Mouse (Mus musculus) heart, embryonic 13.5 days (tissue): ENCODE measurements at regions not wholly inside any gene's neighbourhood (a gene's known extent, or its start where the extent isn't known, plus 50 kb on each side); places are given as distances from the start of the nearest gene placed in this dataset.

ENCODE experiments used
- ATAC-seq: fragments of 200-750 bp; cut with Nextera tagmentation; 2 replicates; pipeline ENCODE4 v1.8.0; 2017; ENCODE audit warnings: moderate TSS enrichment; ENCODE audit not compliant: insufficient number of reproducible peaks, low FRiP score, low TSS enrichment; ENCODE audit errors: extremely low read depth
- H3K27ac ChIP-seq: fragments of 300-500 bp; sonication (generic); replicated peaks from 2 replicates; pipeline ENCODE4 v1.5.1; 2015; ENCODE audit warnings: moderate library complexity, mild to moderate bottlenecking, inconsistent platforms
- H3K27me3 ChIP-seq: fragments of 300-500 bp; sonication (generic); replicated peaks from 2 replicates; pipeline ENCODE4 v1.6.1; 2015; ENCODE audit warnings: mild to moderate bottlenecking, inconsistent platforms
- H3K36me3 ChIP-seq: fragments of 300-500 bp; sonication (generic); 2 replicates; pipeline ENCODE4 v1.6.1; 2015; ENCODE audit warnings: mild to moderate bottlenecking, inconsistent platforms
- H3K4me1 ChIP-seq: fragments of 300-500 bp; sonication (generic); 2 replicates; pipeline ENCODE4 v1.6.1; 2015; ENCODE audit warnings: inconsistent platforms
- H3K4me2 ChIP-seq: fragments of 300-500 bp; sonication (generic); 2 replicates; pipeline ENCODE4 v1.6.1; 2015; ENCODE audit warnings: inconsistent platforms, mild to moderate bottlenecking, moderate library complexity
- H3K4me3 ChIP-seq: fragments of 300-500 bp; sonication (generic); 2 replicates; pipeline ENCODE4 v1.5.1; 2015; ENCODE audit warnings: moderate library complexity, mild to moderate bottlenecking, inconsistent platforms
- H3K9ac ChIP-seq: fragments of 300-500 bp; sonication (generic); 2 replicates; pipeline ENCODE4 v1.6.1; 2015; ENCODE audit warnings: inconsistent platforms, mild to moderate bottlenecking, moderate library complexity
- H3K9me3 ChIP-seq: fragments of 300-500 bp; sonication (generic); 2 replicates; pipeline ENCODE4 v1.6.1; 2016; ENCODE audit warnings: inconsistent platforms
- WGBS: fragments of 180-500 bp; shearing (Covaris S2); methylation state at CpG from one replicate; pipeline ENCODE4 v1.1.7; 2015; ENCODE audit warnings: mixed read lengths; 5-methylcytosine and 5-hydroxymethylcytosine counted together

DNA sequence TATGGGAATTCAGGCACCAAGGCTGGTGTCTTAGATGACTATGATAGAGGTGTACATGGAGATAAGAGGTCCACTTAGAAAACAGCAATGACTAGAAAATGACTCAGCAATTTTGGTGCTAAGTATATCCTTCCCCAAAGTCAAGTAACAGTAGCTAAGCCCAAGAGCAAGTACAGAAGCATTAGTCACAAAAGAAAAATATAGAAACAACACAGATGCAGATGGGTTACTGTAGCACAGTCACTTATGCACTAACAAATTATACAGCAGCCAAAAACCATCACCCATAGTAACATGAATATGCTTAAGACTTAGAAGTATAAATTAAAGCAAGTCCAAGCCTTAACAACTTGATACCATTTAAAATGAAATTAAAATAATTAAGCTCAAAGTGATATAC is 378.5 kb upstream of the Meis2 start:
- Histone ChIP-seq H3K36me3 (no peaks in the 10 kb centered on the region), H3K4me3 (no peak overlapping the region), H3K4me1 (no peaks in the 10 kb centered on the region), H3K27ac (no peak overlapping the region), H3K4me2 (no peak overlapping the region), H3K27me3 (no peaks in the 10 kb centered on the region), H3K9me3 (no peaks in the 10 kb centered on the region), H3K9ac (no peak overlapping the region)
- ATAC-seq: no peak

DNA sequence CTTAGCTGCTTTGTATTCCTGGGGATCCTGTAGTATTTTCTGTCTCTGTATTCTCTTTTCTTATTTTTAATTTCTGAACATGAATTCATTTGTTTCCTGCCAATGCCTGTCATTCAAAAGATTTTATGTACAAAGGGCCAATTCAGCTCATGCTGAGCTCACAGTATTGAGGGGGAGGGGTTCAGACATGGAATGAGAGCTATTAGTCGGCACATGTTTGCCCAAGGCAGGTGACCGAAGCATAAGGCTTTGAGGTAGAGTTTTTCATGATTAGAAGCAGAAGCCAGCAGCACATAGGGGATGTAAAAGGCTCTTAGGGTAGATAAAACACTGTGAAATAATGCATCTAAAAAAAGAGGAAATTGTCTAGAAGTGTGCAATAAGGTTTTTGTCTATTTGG is 374.6 kb upstream of the Meis2 start:
- no peak overlapping the region for H3K9ac ChIP-seq
- WGBS: 67% methylated on average over 2 of the region's 2 CpGs
- no peak overlapping the region for H3K27ac ChIP-seq
- H3K36me3 ChIP-seq: no peaks in the 10 kb centered on the region
- no peak overlapping the region for H3K4me3 ChIP-seq
- ATAC-seq: no peak
- no peaks in the 10 kb centered on the region for H3K9me3 ChIP-seq
- H3K27me3 ChIP-seq: no peaks in the 10 kb centered on the region
- H3K4me2 ChIP-seq: no peak overlapping the region
- H3K4me1 ChIP-seq: no peaks in the 10 kb centered on the region

DNA sequence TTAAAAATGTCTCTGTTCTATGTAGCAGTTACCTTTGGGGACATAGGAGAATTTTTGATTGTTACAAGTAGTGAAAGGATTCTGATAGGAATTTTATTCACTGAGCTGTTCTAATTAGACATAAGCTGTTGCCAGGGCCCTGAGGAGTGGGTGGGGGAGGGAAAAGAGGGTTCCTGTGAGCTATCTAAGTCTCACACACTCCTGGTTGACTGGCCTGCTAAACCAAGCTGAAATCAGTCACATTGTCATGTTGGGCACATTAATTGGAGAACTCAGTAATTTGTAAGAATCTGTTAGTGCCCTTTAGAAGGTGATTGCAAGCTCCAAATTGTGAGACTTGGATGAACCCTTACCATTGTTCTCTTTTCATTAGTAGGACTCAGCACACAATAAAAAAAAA is 367.8 kb upstream of the Meis2 start:
- Histone ChIP-seq H3K9me3 (no peaks in the 10 kb centered on the region), H3K36me3 (no peaks in the 10 kb centered on the region), H3K27me3 (no peaks in the 10 kb centered on the region), H3K4me2 (no peak overlapping the region), H3K9ac (no peak overlapping the region), H3K4me1 (no peaks in the 10 kb centered on the region), H3K27ac (no peak overlapping the region), H3K4me3 (no peak overlapping the region)
- no peak for ATAC-seq

DNA sequence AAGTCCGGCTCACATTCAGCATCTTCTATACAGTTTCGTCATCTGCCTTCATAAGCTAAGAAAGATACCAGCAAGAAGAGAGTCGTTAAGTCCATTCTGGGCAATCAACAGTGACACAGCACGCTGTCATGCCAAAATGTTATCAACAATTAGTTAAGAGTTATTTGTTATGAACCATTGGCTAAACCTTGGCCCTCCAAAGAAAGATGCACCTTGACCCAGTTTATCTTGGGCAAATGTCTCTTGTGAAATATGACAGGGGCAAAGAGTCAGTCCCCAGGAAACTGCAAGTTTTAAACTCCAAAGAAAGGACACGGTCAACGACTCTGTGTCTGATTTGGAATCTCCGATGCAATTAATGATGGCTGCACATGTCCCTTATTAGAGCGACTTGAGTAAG is 358.5 kb upstream of the Meis2 start:
- no peaks in the 10 kb centered on the region for H3K36me3 ChIP-seq
- no peak overlapping the region for H3K27ac ChIP-seq
- no peak overlapping the region for H3K9ac ChIP-seq
- no peaks in the 10 kb centered on the region for H3K4me1 ChIP-seq
- H3K4me2 ChIP-seq: no peak overlapping the region
- H3K9me3 ChIP-seq: no peaks in the 10 kb centered on the region
- WGBS: 76% methylated on average over 8 of the region's 8 CpGs
- no peaks in the 10 kb centered on the region for H3K27me3 ChIP-seq
- no peak for ATAC-seq
- H3K4me3 ChIP-seq: no peak overlapping the region

DNA sequence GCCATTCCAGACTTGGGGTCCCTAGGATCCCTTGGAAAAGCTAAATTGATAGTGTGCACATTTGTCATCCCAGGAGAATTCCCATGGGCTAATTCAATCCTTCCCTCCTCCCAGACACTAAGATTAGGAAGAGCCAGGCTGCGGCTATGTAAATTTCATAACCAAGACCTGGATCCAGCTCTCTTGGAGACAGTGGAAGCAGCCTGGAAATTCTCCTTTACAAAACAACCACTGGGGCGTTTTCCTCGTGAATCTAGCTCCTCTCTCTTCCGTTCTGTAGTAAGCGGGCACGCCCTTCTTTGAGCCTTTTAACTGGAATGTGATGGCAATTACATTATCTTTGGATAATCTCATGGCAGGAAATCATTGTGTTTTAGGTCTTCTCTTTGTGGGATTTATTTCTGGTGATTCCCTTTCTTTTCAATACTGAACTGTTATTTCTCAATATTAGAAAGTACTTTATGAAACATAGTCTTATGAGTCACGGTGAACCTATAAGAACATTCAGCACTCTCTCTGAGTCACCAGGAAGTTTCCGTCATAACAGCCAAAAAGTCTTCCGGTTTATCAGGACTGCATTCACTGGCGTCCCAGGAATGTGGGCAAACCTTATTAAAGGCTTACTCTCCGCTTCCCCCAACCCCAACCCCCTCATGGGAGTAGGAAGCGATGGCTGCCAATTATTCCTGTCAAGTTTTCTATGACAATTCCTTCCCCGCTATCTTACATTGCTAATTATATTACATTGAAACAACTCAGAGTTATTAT is 352.0 kb upstream of the Meis2 start:
- ATAC-seq: no peak
- no peak overlapping the region for H3K9ac ChIP-seq
- H3K4me2 ChIP-seq: peak overlapping the region; percentile 2; the same call in 1 of the 2 replicates
- H3K4me1 ChIP-seq: peaks cover 3% of the 10 kb centered on the region; the same call in 1 of the 2 replicates
- no peaks in the 10 kb centered on the region for H3K27me3 ChIP-seq
- H3K36me3 ChIP-seq: no peaks in the 10 kb centered on the region
- H3K9me3 ChIP-seq: no peaks in the 10 kb centered on the region
- WGBS: 52% methylated on average over 13 of the region's 13 CpGs
- H3K27ac ChIP-seq: no peak overlapping the region
- no peak overlapping the region for H3K4me3 ChIP-seq

DNA sequence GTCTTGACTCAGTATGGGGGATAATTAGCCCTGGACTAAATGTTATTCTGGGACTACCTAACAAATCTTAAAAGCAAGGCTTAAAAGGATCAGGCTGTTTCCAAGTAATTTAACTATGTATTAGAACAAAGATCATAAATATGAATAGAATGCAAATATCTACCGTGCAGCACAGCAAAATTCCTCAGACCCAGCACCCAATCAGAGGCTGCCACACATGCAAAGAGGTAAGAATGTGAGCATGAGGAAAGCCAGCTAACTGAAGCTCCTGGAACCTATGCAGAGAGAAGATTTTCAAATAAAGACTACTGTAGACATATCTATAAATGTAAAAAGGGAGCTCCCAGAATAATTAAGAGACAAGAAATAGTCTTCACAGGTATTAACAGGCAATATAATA is 350.1 kb upstream of the Meis2 start:
- H3K27ac ChIP-seq: no peak overlapping the region
- peaks cover 3% of the 10 kb centered on the region; the same call in 1 of the 2 replicates for H3K4me1 ChIP-seq
- no peaks in the 10 kb centered on the region for H3K36me3 ChIP-seq
- H3K4me3 ChIP-seq: no peak overlapping the region
- no peak for ATAC-seq
- H3K9me3 ChIP-seq: no peaks in the 10 kb centered on the region
- H3K27me3 ChIP-seq: no peaks in the 10 kb centered on the region
- 55% methylated on average over 1 of the region's 1 CpGs for WGBS
- H3K4me2 ChIP-seq: no peak overlapping the region
- no peak overlapping the region for H3K9ac ChIP-seq

DNA sequence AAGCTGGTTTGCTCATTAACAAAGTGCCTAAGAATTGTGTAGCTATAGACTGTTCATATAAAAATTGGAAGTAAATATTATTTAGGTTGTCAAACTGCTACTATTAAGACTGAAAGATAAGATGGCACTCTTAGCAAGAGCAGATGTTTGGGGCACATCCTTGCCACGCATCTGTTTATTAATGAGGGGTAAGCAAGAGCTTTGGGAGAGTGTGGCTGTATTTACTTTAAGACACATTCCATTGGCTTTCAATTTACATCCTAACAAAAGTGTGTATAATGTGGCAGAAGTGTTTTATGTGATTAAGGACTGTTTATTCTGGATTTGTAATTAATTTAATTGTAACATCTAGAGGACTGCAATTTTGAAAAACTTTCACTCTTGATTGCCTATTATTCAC is 336.5 kb upstream of the Meis2 start:
- H3K27me3 ChIP-seq: no peaks in the 10 kb centered on the region
- H3K9ac ChIP-seq: no peak overlapping the region
- no peaks in the 10 kb centered on the region for H3K9me3 ChIP-seq
- no peak overlapping the region for H3K4me3 ChIP-seq
- no peaks in the 10 kb centered on the region for H3K36me3 ChIP-seq
- H3K4me2 ChIP-seq: no peak overlapping the region
- no peak overlapping the region for H3K27ac ChIP-seq
- 57% methylated on average over 1 of the region's 1 CpGs for WGBS
- no peak for ATAC-seq
- no peaks in the 10 kb centered on the region for H3K4me1 ChIP-seq

DNA sequence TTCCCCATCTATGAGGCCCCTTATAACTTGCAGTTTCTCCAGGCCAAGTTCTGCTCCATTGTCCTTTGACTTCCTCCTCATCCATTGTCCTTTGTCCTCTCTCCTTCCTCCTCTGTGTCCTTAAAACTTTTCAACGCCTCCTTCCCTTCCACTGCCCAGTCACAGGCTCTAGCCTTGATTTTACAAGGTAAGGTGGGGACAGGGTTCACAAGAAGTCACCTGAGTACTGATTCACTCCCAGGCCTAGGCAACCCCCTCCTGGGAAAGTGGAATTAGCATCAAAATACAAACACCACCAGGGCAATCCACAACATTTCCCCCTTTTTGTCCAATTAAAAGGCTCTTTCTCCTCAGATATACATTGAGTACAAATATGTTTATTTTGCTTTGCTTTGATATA is 334.3 kb upstream of the Meis2 start:
- Histone ChIP-seq H3K4me1 (no peaks in the 10 kb centered on the region), H3K27me3 (no peaks in the 10 kb centered on the region), H3K4me3 (no peak overlapping the region), H3K9me3 (no peaks in the 10 kb centered on the region), H3K9ac (no peak overlapping the region), H3K36me3 (no peaks in the 10 kb centered on the region), H3K4me2 (no peak overlapping the region), H3K27ac (no peak overlapping the region)
- WGBS: 54% methylated on average over 1 of the region's 1 CpGs
- no peak for ATAC-seq

DNA sequence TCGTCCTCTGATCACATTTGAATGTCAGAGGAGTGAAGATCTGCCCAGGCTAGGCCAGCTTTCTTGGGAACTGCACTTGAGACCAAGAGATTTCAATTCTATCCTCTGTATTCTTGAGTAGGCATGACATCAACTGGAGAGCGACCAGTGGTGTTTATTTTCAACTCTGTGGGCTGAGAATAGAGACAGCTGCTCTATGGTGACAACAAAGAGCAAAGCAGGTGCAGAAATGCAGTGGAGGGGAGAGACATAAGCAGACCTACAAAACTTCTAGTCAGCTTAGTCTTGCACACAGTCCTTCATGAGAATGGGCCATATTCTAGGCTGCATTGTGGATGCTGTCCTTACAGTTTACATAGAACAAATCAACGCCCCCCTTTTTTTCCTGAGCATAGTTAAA is 303.2 kb upstream of the Meis2 start:
- Histone ChIP-seq H3K4me2 (no peak overlapping the region), H3K9me3 (no peaks in the 10 kb centered on the region), H3K4me3 (no peak overlapping the region), H3K36me3 (no peaks in the 10 kb centered on the region), H3K27me3 (no peaks in the 10 kb centered on the region), H3K27ac (no peak overlapping the region), H3K9ac (no peak overlapping the region), H3K4me1 (no peaks in the 10 kb centered on the region)
- no peak for ATAC-seq
- WGBS: 70% methylated on average over 3 of the region's 3 CpGs

DNA sequence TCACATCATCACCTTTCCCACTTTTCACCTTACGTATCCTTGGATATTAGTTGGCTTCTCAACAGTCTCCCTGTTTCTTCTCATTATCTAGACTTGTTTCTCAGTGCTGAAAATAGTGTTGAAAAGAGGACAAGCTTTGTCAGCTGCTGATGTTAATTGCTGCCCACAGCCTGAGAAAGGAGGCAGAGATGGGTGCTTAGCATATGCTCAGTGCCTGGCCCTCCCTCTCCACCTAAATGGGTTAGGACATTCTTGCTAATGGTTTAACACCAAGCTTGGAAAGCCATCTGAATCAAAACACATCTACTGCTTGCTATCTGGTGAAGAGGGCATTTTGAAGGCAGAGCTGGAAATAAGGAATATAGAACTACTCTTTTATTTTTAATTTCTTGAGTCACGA is 298.5 kb upstream of the Meis2 start:
- Histone ChIP-seq H3K27me3 (no peaks in the 10 kb centered on the region), H3K4me3 (no peak overlapping the region), H3K9ac (no peak overlapping the region), H3K4me2 (no peak overlapping the region), H3K9me3 (no peaks in the 10 kb centered on the region), H3K4me1 (no peaks in the 10 kb centered on the region), H3K36me3 (no peaks in the 10 kb centered on the region), H3K27ac (no peak overlapping the region)
- no peak for ATAC-seq
- WGBS: 68% methylated on average over 2 of the region's 2 CpGs

DNA sequence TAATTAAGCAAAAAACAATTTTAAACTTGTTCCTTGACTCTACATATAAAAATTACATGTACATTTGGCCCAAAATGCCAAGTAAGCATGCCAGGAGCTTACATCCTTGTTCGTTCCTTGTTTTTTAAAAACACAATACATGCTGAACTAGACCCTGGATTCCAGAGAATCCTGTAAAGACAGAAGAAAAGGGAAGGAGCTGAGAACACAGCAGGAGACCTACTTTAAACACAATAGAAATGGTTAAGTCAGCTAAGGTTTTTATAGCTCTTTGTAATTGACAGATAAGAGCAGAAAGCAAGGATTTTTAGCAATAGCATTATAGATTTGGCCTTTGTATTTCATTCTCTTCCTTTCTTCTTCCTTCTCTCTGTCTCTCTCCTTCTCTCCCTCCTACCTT is 292.5 kb upstream of the Meis2 start:
- no peak for ATAC-seq
- Histone ChIP-seq H3K9me3 (no peaks in the 10 kb centered on the region), H3K27ac (no peak overlapping the region), H3K4me2 (no peak overlapping the region), H3K27me3 (no peaks in the 10 kb centered on the region), H3K36me3 (no peaks in the 10 kb centered on the region), H3K4me1 (no peaks in the 10 kb centered on the region), H3K9ac (no peak overlapping the region), H3K4me3 (no peak overlapping the region)
- 69% methylated on average over 1 of the region's 1 CpGs for WGBS

DNA sequence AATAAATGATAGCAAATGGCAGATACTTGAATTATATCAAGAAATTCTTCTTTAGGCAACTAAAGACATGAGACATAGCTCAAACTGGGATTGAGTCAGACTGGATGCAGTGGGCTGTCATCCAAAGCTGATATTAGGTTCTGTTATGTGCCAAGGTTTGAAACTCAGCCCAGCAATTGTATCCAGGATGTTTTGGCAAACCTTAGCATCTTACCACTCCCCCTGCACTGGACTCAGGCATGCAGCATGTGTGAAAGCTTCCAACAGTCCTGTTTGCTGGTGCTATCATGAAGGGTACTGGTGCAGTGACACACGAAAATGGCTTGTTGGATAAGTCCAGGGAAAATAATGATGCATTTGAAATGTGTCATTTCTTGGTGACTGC is 282.9 kb upstream of the Meis2 start:
- H3K9ac ChIP-seq: no peak overlapping the region
- H3K4me1 ChIP-seq: no peaks in the 10 kb centered on the region
- 51% methylated on average over 1 of the region's 1 CpGs for WGBS
- H3K27ac ChIP-seq: no peak overlapping the region
- no peak overlapping the region for H3K4me2 ChIP-seq
- no peaks in the 10 kb centered on the region for H3K27me3 ChIP-seq
- ATAC-seq: no peak
- H3K36me3 ChIP-seq: no peaks in the 10 kb centered on the region
- H3K4me3 ChIP-seq: no peak overlapping the region
- H3K9me3 ChIP-seq: no peaks in the 10 kb centered on the region
